Mouse (Mus musculus) embryonic facial prominence, embryonic 12.5 days (tissue): ENCODE measurements around the gene Syce1. TPM values are rescaled to one million over a fixed set of nuclear protein-coding genes. Genes with fewer than 3 reads are reported as not detected.

Source experiments
- ATAC-seq: fragments of 200-750 bp; cut with Nextera tagmentation; 2 replicates; pipeline ENCODE4 v1.8.0; 2017; ENCODE audit not compliant: insufficient number of reproducible peaks, insufficient read depth, low FRiP score, low TSS enrichment
- H3K27ac ChIP-seq: fragments of 300-500 bp; sonication (generic); 2 replicates; pipeline ENCODE4 v1.5.1; 2016; ENCODE audit warnings: mild to moderate bottlenecking
- H3K27me3 ChIP-seq: fragments of 300-500 bp; sonication (generic); 2 replicates; pipeline ENCODE4 v1.6.1; 2016; ENCODE audit warnings: mild to moderate bottlenecking, moderate library complexity
- H3K36me3 ChIP-seq: fragments of 300-500 bp; sonication (generic); 2 replicates; pipeline ENCODE4 v1.6.1; 2016; ENCODE audit warnings: mild to moderate bottlenecking
- H3K4me1 ChIP-seq: fragments of 300-500 bp; sonication (generic); 2 replicates; pipeline ENCODE4 v1.6.1; 2016
- H3K4me2 ChIP-seq: fragments of 300-500 bp; sonication (generic); replicated peaks from 2 replicates; pipeline ENCODE4 v1.6.1; 2016; ENCODE audit warnings: mild to moderate bottlenecking, moderate library complexity
- H3K4me3 ChIP-seq: fragments of 300-500 bp; sonication (generic); 2 replicates; pipeline ENCODE4 v1.5.1; 2016; ENCODE audit warnings: mild to moderate bottlenecking
- H3K9ac ChIP-seq: fragments of 300-500 bp; sonication (generic); 2 replicates; pipeline ENCODE4 v1.6.1; 2016; ENCODE audit warnings: mild to moderate bottlenecking, moderate library complexity
- H3K9me3 ChIP-seq: fragments of 300-500 bp; sonication (generic); 2 replicates; pipeline ENCODE4 v1.6.1; 2016; ENCODE audit warnings: mild to moderate bottlenecking, moderate library complexity
- WGBS: fragments of 180-500 bp; shearing (Covaris S2); methylation state at CpG from one replicate; pipeline ENCODE4 v1.1.7; 2016; 5-methylcytosine and 5-hydroxymethylcytosine counted together
- polyA plus RNA-seq: library from polyadenylated mRNA; unstranded; fragments of >200 nt; fragmentation: Nextera tagmentation; extraction: Ambion mirVana; gene quantifications from 2 replicates; pipeline ENCODE4 v1.2.1, GENCODE M21; 2016

Syce1 gene
- polyA plus RNA-seq = 0.14 and 0.33 TPM in 2 replicates

DNA sequence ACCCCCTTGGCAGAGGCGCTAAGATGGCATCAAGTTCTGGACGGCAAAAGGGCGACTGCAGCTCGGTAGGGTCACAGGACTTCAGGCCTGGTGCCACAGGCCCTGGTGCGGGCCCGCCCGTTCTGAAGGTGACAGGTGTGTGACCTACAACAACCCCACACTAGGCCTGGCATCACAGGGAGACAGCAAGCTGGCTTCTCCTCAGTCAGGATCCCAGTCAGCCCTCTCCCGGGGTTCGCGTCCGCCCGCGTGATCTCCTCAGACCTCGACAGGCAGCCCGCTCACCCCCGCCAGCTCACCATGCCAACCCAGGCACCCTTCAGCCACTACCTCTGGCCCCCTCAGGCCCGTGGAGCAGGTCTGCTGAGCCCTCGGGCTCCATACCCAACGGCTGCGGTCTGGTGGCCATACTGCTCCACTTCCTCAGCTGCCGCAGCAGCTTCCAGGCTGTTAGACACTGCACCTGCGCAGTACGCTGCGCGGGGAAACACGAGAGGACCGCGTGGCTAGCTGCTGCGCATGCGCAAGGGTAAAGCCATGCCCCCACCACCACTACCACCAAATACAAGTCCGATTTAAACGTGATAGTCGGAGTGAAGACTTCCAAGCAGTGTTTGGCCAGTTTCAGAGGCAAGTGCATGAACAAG is at the start of gene Syce1:
TSS of gene Syce1 (minus strand) at position 447 of the 647 bp plus-strand sequence.
- H3K27me3 ChIP-seq = no peaks in the 10 kb centered on the region
- no peak within 1 kb of the TSS for H3K27ac ChIP-seq
- H3K9me3 ChIP-seq = no peaks in the 10 kb centered on the region
- H3K4me3 ChIP-seq = no peak within 1 kb of the TSS
- no peaks in the 10 kb centered on the region for H3K4me1 ChIP-seq
- no peak within 1 kb of the TSS for H3K4me2 ChIP-seq
- no peak within 1 kb of the TSS for H3K9ac ChIP-seq
- WGBS = 81% methylated on average over 33 of the region's 33 CpGs
- H3K36me3 ChIP-seq = no peaks in the 10 kb centered on the region
- no peak for ATAC-seq

DNA sequence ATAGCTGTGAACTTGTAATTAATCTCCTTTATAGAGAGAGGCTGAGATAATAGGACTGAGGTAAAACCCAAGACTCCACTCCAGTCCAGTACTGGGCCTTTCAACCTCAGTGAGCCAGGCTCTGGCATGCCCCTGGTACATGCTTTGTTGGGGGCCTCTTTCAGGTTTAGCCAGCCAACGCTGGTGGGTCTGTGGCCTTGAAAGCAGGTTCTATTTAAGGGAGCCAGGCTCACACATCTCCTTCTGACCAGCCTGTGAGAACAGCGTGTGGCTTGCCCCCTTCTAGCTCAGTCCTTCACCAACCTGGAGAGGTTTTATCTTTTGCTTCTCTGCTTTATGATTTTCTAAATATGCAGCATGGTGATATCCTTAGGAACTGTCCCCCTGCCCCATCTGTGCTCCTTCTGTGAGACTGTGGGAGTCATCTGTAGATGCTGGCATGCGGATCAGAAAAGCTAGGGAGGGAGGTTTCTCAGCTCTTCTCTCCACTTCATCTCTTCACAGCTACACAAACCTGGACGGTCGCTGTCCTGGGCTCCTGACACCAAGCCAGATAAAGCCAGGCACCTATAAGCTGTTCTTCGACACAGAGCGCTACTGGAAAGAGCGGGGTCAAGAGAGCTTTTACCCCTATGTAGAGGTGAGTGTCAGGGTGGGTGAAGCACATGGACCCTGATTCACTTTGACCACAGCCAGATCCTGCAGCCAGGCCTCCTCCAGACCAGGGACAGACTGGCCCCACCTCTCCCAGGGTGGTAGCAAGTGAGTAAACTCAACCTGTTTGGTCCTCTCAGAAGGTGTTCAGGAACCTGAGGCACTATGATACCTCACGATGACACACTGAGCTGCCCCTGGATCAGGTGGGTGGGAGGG is 48.8 kb upstream of the Syce1 start:
- Histone ChIP-seq H3K9me3 (no peaks in the 10 kb centered on the region), H3K36me3 (no peaks in the 10 kb centered on the region), H3K27ac (no peak overlapping the region), H3K4me2 (no peak overlapping the region), H3K4me1 (no peaks in the 10 kb centered on the region; the same call in 1 of the 2 replicates), H3K9ac (no peak overlapping the region), H3K4me3 (no peak overlapping the region), H3K27me3 (peaks cover 9% of the 10 kb centered on the region)
- WGBS = 88% methylated on average over 9 of the region's 9 CpGs
- ATAC-seq = no peak

DNA sequence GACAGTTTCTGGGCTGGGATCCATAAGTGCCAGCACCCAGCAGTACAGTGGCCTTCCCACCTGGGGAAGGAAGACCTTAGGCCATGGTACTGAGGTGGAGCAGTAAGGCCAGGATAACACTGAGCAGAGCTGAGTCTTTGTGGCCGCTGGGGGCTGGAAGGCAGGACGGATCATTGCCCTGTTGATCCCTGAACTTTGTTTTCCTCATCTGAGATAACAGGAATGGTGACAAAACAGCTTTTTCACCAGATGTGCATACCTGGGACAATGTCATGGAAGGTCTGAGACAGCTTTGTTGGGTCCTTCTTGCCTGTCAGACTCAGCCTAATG is 48.1 kb upstream of the Syce1 start:
- Histone ChIP-seq H3K4me1 (no peaks in the 10 kb centered on the region), H3K27ac (no peak overlapping the region), H3K36me3 (no peaks in the 10 kb centered on the region), H3K9ac (no peak overlapping the region), H3K4me2 (no peak overlapping the region), H3K4me3 (no peak overlapping the region), H3K27me3 (peaks cover 2% of the 10 kb centered on the region), H3K9me3 (no peaks in the 10 kb centered on the region)
- ATAC-seq = no peak
- 73% methylated on average over 2 of the region's 2 CpGs for WGBS

DNA sequence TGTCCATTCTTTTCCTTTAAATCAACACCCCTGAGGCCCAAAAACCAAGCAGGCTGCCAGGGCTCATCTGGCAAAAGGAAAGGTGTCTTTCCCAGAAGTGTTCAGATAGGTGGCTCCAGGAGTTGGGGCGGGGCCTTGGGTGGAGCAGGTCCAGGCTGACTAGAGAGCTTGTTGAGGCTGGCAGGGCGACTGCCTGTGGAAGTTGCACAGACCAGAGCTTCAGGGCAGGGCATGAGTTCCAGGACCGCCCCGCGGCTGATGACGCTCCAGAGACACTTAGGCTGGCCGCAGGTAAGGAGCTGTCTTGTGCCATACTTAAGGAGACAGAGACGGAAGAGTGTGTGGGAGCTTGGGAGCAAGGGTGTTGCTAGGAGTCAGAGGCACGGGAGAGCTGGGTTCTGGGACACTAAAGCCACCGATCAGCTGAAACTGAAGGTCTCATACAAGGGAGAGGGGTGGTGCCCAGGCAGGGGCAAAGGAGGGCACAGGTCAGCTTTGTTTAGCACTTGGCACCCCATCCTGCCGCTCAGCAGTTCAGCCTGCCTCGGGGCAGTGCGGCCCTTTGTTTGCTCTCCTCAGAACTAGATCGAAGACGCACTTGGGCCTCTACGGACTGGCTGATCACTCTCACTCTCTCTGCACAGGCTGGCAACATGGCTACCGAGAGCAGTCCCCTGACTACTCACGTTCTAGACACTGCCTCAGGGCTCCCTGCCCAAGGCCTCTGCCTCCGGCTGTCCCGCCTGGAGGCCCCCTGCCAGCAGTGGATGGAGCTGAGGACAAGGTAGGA is 47.5 kb upstream of the Syce1 start, which contains the start of gene Urah:
TSS of gene Urah (plus strand) at position 51 of the 790 bp plus-strand sequence.
- no peaks in the 10 kb centered on the region for H3K36me3 ChIP-seq
- 35% methylated on average over 20 of the region's 20 CpGs for WGBS
- no peaks in the 10 kb centered on the region; the same call in none of the 2 replicates for H3K27me3 ChIP-seq
- H3K9me3 ChIP-seq = no peaks in the 10 kb centered on the region
- H3K27ac ChIP-seq = no peak within 1 kb of the TSS
- no peak within 1 kb of the TSS for H3K9ac ChIP-seq
- no peaks in the 10 kb centered on the region for H3K4me1 ChIP-seq
- no peak for ATAC-seq
- H3K4me3 ChIP-seq = no peak within 1 kb of the TSS
- H3K4me2 ChIP-seq = no peak within 1 kb of the TSS

DNA sequence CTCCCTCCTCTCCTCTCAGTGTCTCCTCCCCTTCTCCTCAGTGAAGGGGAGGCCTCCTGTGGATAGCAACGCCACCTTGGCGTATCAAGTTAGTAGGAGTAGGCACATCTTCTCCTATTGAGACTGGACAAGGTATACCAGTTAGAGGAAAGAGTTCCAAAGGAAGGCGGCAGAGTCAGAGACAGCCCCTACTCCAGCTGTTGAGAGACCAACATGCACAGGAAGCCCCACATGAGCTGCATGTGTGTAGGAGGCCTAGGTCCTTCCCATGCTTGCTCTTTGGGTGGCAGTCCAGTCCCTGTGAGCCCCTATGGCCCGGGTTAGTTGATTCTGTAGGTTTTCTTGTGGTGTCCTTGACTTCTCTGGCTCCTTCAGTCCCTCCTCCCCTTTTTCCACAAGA is 45.7 kb upstream of the Syce1 start:
- Histone ChIP-seq H3K9ac (no peak overlapping the region), H3K4me2 (no peak overlapping the region), H3K27ac (no peak overlapping the region), H3K4me3 (no peak overlapping the region), H3K36me3 (no peaks in the 10 kb centered on the region), H3K27me3 (no peaks in the 10 kb centered on the region), H3K9me3 (no peaks in the 10 kb centered on the region), H3K4me1 (no peaks in the 10 kb centered on the region)
- WGBS = 79% methylated on average over 4 of the region's 4 CpGs
- no peak for ATAC-seq

DNA sequence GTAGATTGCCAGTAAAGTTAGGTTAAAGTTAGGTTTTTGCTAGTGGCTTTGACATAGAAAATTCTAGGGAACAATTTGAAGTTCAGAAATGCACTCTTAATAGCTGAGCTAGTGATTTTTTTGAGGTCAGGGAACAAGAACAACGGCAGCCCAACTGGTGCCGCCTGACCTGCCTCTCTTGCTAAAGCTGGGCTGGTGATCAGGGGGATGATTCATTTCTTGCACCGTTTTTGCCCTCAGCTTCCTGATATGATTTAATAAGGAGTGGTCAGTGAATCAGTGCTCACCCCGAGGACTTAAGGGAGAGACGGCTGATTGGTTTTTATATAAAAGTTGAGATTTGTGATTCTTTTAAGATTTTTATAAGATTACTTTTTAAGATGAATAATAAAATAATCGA is 43.8 kb upstream of the Syce1 start:
- Histone ChIP-seq H3K9me3 (no peaks in the 10 kb centered on the region), H3K27me3 (no peaks in the 10 kb centered on the region), H3K36me3 (no peaks in the 10 kb centered on the region), H3K4me2 (no peak overlapping the region), H3K4me1 (no peaks in the 10 kb centered on the region), H3K9ac (no peak overlapping the region), H3K4me3 (no peak overlapping the region), H3K27ac (no peak overlapping the region)
- 70% methylated on average over 6 of the region's 6 CpGs for WGBS
- no peak for ATAC-seq

DNA sequence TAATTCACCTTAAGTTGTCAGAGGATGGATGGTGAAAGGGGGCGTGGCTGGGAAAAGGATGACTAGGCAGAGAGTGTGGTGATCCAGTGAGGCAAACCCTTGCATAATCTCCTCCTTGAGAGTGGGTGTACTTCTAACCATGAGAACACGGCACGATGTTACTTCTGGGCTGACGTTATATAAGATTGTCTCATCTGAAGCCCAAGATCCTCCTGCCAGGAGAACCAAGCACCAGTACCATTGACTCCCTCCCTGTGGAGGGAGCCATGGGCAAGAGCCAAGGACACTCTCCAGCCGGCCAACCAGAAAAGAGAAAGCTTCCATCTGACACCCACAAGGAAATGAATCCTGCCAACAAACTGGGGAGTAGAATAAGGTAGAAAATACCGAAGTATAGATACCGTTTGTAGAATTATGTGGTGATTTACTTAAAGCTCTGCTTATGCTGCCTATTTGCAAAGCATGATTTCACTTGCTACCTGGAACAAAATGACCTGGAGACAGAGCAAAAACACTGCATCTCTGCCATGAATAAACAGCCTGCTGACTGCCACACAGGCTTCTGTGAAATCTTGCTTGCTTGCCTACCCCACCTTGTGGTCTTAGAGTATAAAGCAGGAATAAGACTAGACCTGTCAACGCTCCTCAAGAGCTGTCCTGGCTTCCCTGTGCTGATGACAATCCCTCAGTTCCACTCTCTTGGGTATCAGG is 40.7 kb upstream of the Syce1 start:
- no peak for ATAC-seq
- WGBS = 45% methylated on average over 8 of the region's 8 CpGs
- H3K9ac ChIP-seq = no peak overlapping the region

DNA sequence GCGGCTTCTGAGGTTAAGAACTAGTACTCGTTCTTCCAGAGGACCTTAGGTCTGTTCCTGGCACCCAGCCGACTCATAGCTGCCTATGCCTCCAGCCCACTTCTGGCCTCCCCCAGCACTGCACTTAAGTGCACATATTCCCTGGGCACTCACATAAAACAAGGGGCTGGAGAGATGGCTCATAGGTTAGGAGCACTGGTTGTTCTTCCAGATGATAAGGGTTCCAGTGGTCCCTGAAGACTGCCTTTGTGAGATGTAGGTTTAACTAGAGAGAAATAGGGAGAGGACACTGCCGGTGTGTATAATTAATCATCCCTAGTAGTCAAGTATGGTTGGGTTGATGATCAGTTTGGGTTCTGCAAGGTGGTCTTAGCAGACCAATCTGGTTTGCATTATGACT is 35.1 kb upstream of the Syce1 start:
- H3K4me1 ChIP-seq = peaks cover 3% of the 10 kb centered on the region; the same call in 1 of the 2 replicates
- no peaks in the 10 kb centered on the region for H3K9me3 ChIP-seq
- ATAC-seq = no peak
- no peak overlapping the region for H3K4me2 ChIP-seq
- H3K4me3 ChIP-seq = no peak overlapping the region
- no peaks in the 10 kb centered on the region for H3K36me3 ChIP-seq
- H3K27ac ChIP-seq = no peak overlapping the region
- WGBS = 91% methylated on average over 4 of the region's 4 CpGs
- no peaks in the 10 kb centered on the region for H3K27me3 ChIP-seq
- no peak overlapping the region for H3K9ac ChIP-seq

More for the DNA sequence above, 40.7 kb upstream of the Syce1 start:
- no peaks in the 10 kb centered on the region for H3K9me3 ChIP-seq
- H3K4me3 ChIP-seq = no peak overlapping the region
- H3K4me1 ChIP-seq = no peaks in the 10 kb centered on the region
- H3K27me3 ChIP-seq = no peaks in the 10 kb centered on the region
- no peak overlapping the region for H3K4me2 ChIP-seq
- no peak overlapping the region for H3K27ac ChIP-seq
- H3K36me3 ChIP-seq = no peaks in the 10 kb centered on the region

DNA sequence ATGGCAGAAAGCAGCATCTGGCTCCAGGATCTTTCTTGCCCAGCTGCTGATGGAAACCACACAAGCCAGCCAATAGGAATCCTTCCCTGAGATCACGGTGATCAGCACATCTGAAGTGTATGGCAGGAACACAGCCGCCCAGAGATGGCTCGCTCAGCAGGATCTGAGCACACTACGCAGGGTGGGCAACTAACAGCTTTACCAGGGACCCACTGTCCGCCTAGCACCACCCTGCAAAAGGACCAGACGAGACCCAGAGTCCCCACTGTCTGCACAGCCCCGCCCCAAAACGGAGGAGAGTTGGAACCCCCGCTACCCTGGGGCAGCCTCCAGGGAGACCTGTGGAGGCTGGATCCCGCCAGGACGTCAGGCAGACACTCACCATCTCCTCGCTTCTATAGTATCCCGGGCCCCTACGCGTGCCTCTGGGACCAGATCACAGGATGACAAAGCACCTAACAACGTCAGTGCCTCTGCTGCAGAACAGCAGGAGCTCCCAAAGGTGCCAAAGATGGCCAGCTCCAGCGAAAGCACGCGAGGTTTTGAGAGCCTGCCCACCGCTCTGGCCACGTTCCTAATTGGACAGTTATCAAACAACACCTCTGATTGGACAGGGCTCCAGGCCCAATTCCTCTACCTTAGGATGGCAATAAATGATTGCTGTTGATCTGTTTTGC is 34.1 kb upstream of the Syce1 start, which contains the start of gene Zfp941:
TSS of gene Zfp941 (minus strand) at position 526 of the 677 bp plus-strand sequence.
- WGBS = 3% methylated on average over 21 of the region's 21 CpGs
- Histone ChIP-seq H3K4me3 (peak within 1 kb of the TSS; percentile 55), H3K9ac (peak within 1 kb of the TSS; percentile 59), H3K4me1 (peaks cover 3% of the 10 kb centered on the region; the same call in 1 of the 2 replicates), H3K9me3 (no peaks in the 10 kb centered on the region), H3K27me3 (no peaks in the 10 kb centered on the region), H3K36me3 (no peaks in the 10 kb centered on the region), H3K4me2 (peak within 1 kb of the TSS; percentile 79), H3K27ac (no peak within 1 kb of the TSS)
- ATAC-seq = peak; percentile 84

DNA sequence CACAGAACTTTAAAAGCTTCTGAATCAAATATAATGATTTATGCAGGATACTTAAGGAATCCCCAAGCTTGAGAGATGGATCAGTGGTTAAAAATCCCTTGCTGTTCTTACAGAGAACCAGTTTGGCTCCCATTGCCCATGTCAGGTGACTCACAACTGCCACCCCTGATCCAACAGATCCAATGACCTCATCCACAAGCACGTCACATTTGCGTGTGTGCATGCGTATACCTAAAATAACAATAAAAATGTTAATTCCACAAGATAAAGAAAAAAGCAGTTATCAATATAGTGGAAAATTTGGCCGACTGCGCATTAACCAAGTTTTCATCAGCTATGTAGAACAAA is 33.6 kb upstream of the Syce1 start:
- ATAC-seq = no peak
- Histone ChIP-seq H3K9ac (no peak overlapping the region), H3K36me3 (no peaks in the 10 kb centered on the region), H3K4me3 (peak overlapping the region; percentile 55), H3K9me3 (no peaks in the 10 kb centered on the region), H3K27ac (no peak overlapping the region), H3K4me1 (peaks cover 3% of the 10 kb centered on the region; the same call in 1 of the 2 replicates), H3K27me3 (no peaks in the 10 kb centered on the region), H3K4me2 (peak overlapping the region; percentile 79)
- 54% methylated on average over 5 of the region's 5 CpGs for WGBS

DNA sequence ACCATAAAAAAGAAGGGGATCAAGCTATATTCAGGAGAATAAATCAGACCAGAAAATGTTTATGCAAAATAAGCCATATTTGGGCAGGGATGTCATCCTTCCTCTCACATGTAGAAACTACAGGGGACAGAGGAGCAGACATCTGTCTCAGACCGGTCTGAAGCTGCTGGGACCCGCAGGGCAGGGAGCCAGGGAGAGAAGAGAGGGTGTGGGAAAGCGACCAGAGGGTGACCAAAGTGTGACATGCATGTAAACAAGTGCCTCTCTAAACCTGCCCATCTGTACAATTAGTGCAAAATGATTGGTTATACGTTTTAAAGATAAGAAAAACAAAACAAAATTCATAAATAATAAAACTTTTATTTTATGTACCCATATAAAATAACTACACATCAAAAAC is 32.5 kb upstream of the Syce1 start:
- H3K36me3 ChIP-seq = no peaks in the 10 kb centered on the region
- H3K4me3 ChIP-seq = no peak overlapping the region
- no peak for ATAC-seq
- no peak overlapping the region for H3K9ac ChIP-seq
- 80% methylated on average over 4 of the region's 4 CpGs for WGBS
- H3K4me2 ChIP-seq = no peak overlapping the region
- peaks cover 3% of the 10 kb centered on the region; the same call in 1 of the 2 replicates for H3K4me1 ChIP-seq
- no peaks in the 10 kb centered on the region for H3K9me3 ChIP-seq
- H3K27me3 ChIP-seq = no peaks in the 10 kb centered on the region
- no peak overlapping the region for H3K27ac ChIP-seq
